Mouse (Mus musculus) heart, embryonic 16.5 days (tissue): ENCODE data around the gene Arhgap8. TPM values are rescaled to one million over a fixed set of nuclear protein-coding genes. Genes with fewer than 3 reads are reported as not detected.
A peak's percentile ranks its signal among the peaks of the same experiment; 100 is the strongest.

ENCODE experiments used
- ATAC-seq: fragments of 200-750 bp; cut with Nextera tagmentation; replicated peaks from 2 replicates; pipeline ENCODE4 v1.8.0; 2017; ENCODE audit warnings: moderate number of reproducible peaks; ENCODE audit not compliant: insufficient read depth, low FRiP score; ENCODE audit errors: extremely low read depth
- H3K27ac ChIP-seq: fragments of 300-500 bp; sonication (generic); 2 replicates; pipeline ENCODE4 v1.5.1; 2014; ENCODE audit warnings: mild to moderate bottlenecking, low read length, control low read depth, moderate library complexity
- H3K27me3 ChIP-seq: fragments of 300-500 bp; sonication (generic); 2 replicates; pipeline ENCODE4 v1.6.1; 2014; ENCODE audit warnings: low read length, mixed read lengths; ENCODE audit not compliant: control insufficient read depth, insufficient read depth
- H3K36me3 ChIP-seq: fragments of 300-500 bp; sonication (generic); 2 replicates; pipeline ENCODE4 v1.6.1; 2014; ENCODE audit not compliant: control insufficient read depth, insufficient read depth
- H3K4me1 ChIP-seq: fragments of 300-500 bp; sonication (generic); 2 replicates; pipeline ENCODE4 v1.6.1; 2014; ENCODE audit warnings: low read length, mixed read lengths; ENCODE audit not compliant: control insufficient read depth, insufficient read depth
- H3K4me2 ChIP-seq: fragments of 300-500 bp; sonication (generic); 2 replicates; pipeline ENCODE4 v1.6.1; 2014; ENCODE audit warnings: low read depth, mild to moderate bottlenecking, control low read depth, low read length
- H3K4me3 ChIP-seq: fragments of 300-500 bp; sonication (generic); 2 replicates; pipeline ENCODE4 v1.5.1; 2014; ENCODE audit warnings: mild to moderate bottlenecking, control low read depth, low read length
- H3K9ac ChIP-seq: fragments of 300-500 bp; sonication (generic); 2 replicates; pipeline ENCODE4 v1.6.1; 2014; ENCODE audit warnings: low read length, control low read depth
- H3K9me3 ChIP-seq: fragments of 300-500 bp; sonication (generic); replicated peaks from 2 replicates; pipeline ENCODE4 v1.6.1; 2016; ENCODE audit warnings: low read length; ENCODE audit not compliant: control insufficient read depth
- WGBS: fragments of 180-500 bp; shearing (Covaris S2); extraction: QIAGEN DNeasy Blood & Tissue Kit; methylation state at CpG from one replicate; pipeline ENCODE4 v1.1.7; 2014; 5-methylcytosine and 5-hydroxymethylcytosine counted together
- polyA plus RNA-seq: library from polyadenylated mRNA; unstranded; fragments of >200 nt; fragmentation: Nextera tagmentation; extraction: Ambion mirVana; gene quantifications from 2 replicates; pipeline ENCODE4 v1.2.1, GENCODE M21; 2015

Gene Arhgap8
- polyA plus RNA-seq, 1 experiment from 2014 or later = 10.1 TPM

DNA sequence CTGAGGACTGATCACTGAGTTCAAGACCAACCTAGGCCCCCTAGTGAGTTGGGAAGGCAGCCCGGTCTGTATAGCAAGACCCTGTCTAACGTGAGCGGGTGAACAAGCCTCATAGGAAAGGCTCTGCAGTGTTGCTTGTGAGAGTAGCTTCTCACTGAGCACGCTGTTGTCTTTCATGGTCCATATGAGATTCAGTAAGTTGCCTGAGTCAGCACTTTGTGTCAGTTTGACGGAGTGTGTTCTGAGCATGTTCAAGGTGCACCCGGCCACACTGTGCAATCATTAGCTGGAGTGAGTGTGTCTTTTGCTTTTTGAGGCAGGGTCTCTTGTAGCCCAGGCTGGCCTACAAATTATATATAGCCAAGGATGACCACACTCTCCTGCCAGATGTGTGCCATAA is 28.3 kb upstream of the Arhgap8 start:
- Histone ChIP-seq H3K4me1 (peaks cover 5% of the 10 kb centered on the region; the same call in 1 of the 2 replicates), H3K27ac (no peak overlapping the region), H3K9ac (no peak overlapping the region), H3K27me3 (no peaks in the 10 kb centered on the region), H3K9me3 (no peaks in the 10 kb centered on the region), H3K36me3 (peaks cover 23% of the 10 kb centered on the region), H3K4me2 (no peak overlapping the region), H3K4me3 (no peak overlapping the region)
- WGBS = 91% methylated on average over 6 of the region's 6 CpGs
- ATAC-seq = no peak

DNA sequence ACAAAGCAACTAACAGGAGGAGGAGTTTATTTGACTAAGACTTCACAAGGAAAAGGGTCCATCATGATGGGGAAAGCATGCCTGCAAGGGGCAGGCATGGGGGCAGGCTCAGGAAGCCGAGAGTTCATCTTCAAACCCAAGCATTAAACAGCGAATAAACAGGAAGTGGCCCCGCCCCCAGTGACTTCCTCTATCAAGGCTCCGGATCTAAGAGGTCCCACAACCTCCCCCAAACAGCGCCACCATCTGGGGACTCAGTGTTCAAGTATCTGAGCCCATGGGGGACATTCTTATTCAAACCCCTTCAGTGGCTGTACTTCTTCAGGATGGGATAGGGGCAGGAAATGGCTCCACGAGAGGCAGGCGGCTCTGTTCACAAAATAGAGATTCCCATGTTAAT is 27.2 kb upstream of the Arhgap8 start:
- H3K4me3 ChIP-seq = no peak overlapping the region
- ATAC-seq = no peak
- H3K27ac ChIP-seq = no peak overlapping the region
- 83% methylated on average over 7 of the region's 7 CpGs for WGBS
- H3K27me3 ChIP-seq = no peaks in the 10 kb centered on the region
- H3K36me3 ChIP-seq = peaks cover 23% of the 10 kb centered on the region
- no peak overlapping the region for H3K4me2 ChIP-seq
- H3K9me3 ChIP-seq = no peaks in the 10 kb centered on the region
- no peak overlapping the region for H3K9ac ChIP-seq
- H3K4me1 ChIP-seq = peaks cover under 1% of the 10 kb centered on the region; the same call in 1 of the 2 replicates

DNA sequence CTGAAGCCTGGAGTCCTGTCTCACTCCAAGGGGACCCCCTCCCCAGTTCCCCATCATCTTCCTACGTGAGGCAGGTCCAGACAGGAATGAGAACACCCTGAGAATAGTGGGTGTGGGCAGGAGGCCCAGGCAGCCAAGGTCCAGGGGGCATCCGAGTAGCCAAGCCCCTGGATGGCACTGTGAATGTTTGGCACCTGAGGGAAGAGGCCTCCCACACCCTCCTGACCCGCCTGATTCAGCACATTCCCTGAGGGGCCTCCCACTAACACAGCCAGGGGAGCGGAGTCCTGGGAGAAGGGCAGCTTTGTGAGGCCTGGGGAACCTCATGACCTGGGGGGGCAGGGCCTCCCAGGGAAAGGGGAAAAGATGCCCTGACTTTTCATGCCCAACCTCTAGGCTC is 23.8 kb upstream of the Arhgap8 start:
- H3K36me3 ChIP-seq = peaks cover 16% of the 10 kb centered on the region

DNA sequence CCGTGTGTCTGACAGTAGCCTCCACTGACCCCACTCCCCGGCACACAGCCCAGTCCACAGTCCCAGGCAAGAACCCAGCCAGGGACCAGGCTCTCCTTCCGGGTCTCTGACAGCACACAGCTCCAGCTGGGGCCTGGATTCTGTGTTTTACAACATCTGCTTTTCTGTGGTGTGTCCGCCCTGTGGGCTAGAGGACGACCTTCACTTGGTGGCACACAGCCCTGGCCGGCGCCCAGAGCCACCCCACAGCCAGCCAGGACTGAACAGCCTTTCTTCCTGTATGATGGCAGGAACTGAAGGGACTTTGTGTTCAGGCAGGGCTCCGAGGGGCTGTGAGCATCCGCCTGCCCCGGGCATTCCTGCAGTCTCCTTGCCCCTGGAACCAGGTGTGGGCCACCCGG is 22.2 kb upstream of the Arhgap8 start:
- Histone ChIP-seq H3K9me3 (no peaks in the 10 kb centered on the region), H3K4me3 (no peak overlapping the region), H3K27me3 (no peaks in the 10 kb centered on the region), H3K27ac (no peak overlapping the region; the same call in 1 of the 2 replicates), H3K4me2 (no peak overlapping the region), H3K36me3 (peaks cover 12% of the 10 kb centered on the region), H3K9ac (peak overlapping the region; percentile 38; the same call in 1 of the 2 replicates), H3K4me1 (peaks cover 2% of the 10 kb centered on the region; the same call in 1 of the 2 replicates)
- no peak for ATAC-seq
- 65% methylated on average over 11 of the region's 11 CpGs for WGBS

More for the DNA sequence above, 23.8 kb upstream of the Arhgap8 start:
- Histone ChIP-seq H3K27me3 (no peaks in the 10 kb centered on the region), H3K4me1 (0 out of 2 replicates have a peak, but pooled peaks cover 2% of the 10 kb centered on the region), H3K4me3 (no peak overlapping the region), H3K9ac (no peak overlapping the region), H3K27ac (no peak overlapping the region), H3K9me3 (no peaks in the 10 kb centered on the region), H3K4me2 (no peak overlapping the region)
- 64% methylated on average over 4 of the region's 4 CpGs for WGBS
- no peak for ATAC-seq

DNA sequence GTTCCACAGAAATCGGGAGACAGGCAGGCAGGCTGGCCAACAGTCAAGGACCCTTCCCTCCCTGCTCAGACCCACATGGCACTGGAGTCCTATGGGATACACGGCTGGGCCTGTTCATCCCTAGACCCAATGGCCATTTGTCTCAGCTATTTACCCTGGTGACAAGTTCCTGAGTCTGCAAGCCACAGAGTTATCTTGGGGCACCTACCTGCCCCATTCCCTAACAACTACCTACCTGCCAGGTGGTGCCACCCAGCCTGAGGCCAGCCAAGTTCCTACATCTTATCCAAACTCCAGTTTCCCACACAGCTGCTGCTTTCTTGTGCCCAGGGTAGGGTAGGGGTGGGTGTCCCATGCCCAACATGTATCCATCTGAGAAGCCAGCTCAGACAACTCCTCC is 21.7 kb upstream of the Arhgap8 start:
- WGBS = 74% methylated on average over 2 of the region's 2 CpGs
- Histone ChIP-seq H3K36me3 (peaks cover 8% of the 10 kb centered on the region; the same call in 1 of the 2 replicates), H3K9me3 (no peaks in the 10 kb centered on the region), H3K27me3 (no peaks in the 10 kb centered on the region), H3K27ac (no peak overlapping the region), H3K4me3 (no peak overlapping the region), H3K4me2 (no peak overlapping the region), H3K9ac (no peak overlapping the region), H3K4me1 (peaks cover 2% of the 10 kb centered on the region; the same call in 1 of the 2 replicates)
- no peak for ATAC-seq

DNA sequence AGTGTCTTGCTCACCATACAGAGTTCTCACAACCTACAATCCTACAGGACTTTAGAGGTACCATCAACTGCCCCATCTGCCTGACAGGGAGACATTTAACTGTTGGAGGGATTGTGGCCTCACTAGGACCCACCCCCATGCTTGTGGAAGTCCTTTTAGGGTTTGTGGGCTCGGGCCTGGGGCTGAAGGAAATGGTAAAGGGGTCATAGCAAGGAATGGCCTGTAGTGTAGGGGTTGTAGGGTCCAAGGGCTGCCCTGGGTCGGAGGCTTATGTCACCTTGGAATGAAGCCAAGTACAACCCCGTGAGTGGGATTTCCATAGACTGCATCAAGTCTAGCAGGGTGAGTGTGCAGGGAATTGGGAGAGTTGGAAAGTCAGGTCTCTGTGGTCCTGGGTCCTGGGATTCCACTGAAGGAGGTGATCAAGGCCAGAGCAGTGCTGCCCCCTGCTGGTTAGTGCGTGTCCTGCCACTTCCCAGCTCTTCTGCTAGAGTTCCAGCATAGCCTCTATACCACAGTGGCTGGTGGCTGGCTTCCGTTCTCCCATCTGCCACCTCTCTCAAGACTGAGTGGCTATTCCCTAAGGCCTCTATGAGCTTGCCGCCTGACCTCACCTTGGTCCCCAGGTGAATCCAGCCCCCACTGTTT is 19.6 kb upstream of the Arhgap8 start:
- no peak for ATAC-seq
- Histone ChIP-seq H3K27ac (no peak overlapping the region), H3K9me3 (no peaks in the 10 kb centered on the region), H3K4me3 (no peak overlapping the region), H3K36me3 (no peaks in the 10 kb centered on the region), H3K9ac (no peak overlapping the region), H3K4me2 (no peak overlapping the region), H3K27me3 (no peaks in the 10 kb centered on the region), H3K4me1 (peaks cover 2% of the 10 kb centered on the region; the same call in 1 of the 2 replicates)
- WGBS = 56% methylated on average over 6 of the region's 6 CpGs

DNA sequence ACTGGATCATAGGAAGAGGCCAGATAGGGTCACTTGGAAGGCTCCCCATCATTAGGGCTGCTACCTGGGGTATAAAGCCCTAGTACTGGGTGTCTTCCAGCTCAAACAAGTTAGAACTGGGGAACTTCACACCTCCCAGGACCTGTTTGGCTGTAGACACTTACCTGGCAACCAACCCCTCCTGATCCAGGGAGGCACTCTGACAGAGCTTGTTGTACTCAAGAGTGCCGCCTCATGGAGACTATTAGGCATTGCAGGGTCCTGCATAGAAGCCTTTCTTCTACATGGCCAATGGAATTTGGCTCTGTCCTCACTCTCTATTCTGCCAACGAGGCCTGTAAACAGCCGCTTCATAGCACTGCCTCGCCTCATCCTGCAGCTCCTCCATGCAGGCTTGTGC is 17.9 kb upstream of the Arhgap8 start:
- 19% methylated on average over 4 of the region's 4 CpGs for WGBS
- no peak overlapping the region for H3K27ac ChIP-seq
- no peak overlapping the region for H3K4me3 ChIP-seq
- H3K4me1 ChIP-seq = peaks cover 2% of the 10 kb centered on the region; the same call in 1 of the 2 replicates
- H3K9ac ChIP-seq = no peak overlapping the region
- ATAC-seq = no peak; the same call in 1 of the 2 replicates
- H3K27me3 ChIP-seq = no peaks in the 10 kb centered on the region
- no peaks in the 10 kb centered on the region for H3K9me3 ChIP-seq
- no peaks in the 10 kb centered on the region for H3K36me3 ChIP-seq
- H3K4me2 ChIP-seq = no peak overlapping the region

DNA sequence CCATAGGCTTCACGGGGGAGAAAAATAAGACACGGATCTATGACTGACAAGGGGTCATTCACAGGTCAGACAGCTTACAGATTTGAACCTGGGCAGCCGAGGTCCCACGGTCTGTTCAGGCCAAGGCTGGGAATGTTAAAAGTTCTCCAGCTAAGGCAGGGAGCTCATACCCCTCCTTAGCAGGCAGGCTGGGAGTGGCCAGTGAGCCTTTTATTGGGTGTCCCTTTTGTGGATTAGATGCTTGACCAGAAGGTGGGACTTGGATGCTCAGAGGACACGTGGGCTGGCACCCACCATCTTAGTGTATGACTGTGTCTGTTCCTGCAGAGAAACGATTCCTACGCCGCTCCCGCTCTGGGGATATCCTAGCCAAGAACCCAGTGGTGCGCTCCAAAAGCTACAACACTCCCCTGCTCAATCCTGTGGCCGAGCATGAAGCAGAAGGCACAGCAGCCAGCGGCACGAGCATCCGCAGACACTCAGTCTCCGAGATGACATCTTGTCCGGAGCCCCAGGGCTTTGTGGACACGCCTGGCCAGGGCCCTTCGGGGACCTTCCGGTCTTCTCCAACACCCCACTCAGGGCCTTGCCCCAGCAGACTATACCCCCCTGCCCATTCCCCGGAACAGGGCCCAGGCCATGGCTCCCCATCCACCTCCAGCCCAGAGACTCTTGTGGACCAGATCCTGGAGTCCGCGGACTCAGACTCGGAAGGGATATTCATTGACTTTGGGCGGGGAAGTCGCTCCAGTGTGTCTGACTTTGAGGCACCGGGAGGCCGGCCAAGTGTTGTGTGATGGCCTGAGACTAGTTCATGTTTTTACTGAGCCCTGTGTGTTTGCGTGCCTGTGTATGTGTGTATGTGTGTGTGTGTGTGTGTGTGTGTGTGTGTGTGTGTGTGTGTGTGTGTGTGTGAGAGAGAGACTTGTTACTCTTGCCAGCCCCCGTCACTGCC is 17.2 kb upstream of the Arhgap8 start:
- peaks cover 2% of the 10 kb centered on the region; the same call in 1 of the 2 replicates for H3K4me1 ChIP-seq
- no peak overlapping the region for H3K4me2 ChIP-seq
- H3K4me3 ChIP-seq = no peak overlapping the region
- H3K27ac ChIP-seq = no peak overlapping the region
- WGBS = 85% methylated on average over 29 of the region's 29 CpGs
- H3K9ac ChIP-seq = no peak overlapping the region
- H3K9me3 ChIP-seq = no peaks in the 10 kb centered on the region
- H3K27me3 ChIP-seq = no peaks in the 10 kb centered on the region
- H3K36me3 ChIP-seq = no peaks in the 10 kb centered on the region
- no peak for ATAC-seq

DNA sequence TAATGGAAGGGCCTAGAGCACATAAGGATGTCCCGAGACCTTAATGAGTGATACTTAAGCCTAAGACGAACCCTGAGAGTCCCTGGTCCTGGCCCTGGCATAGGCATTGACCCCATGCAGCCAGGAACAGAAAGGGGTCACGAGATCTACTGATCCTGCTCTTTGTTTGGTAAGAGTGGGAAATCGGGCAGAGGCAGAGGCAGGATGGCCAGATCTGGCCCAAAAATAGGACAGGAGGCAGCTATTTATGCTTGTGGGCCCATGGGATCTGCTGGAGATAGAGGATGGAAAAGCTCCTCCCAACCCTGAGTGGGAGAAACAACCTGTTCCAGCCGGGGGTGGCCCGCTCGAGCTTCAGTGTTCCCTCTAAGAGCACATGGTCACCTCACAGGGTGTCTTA is 15.9 kb upstream of the Arhgap8 start:
- H3K27ac ChIP-seq = no peak overlapping the region
- H3K9ac ChIP-seq = no peak overlapping the region
- no peaks in the 10 kb centered on the region; the same call in 1 of the 2 replicates for H3K4me1 ChIP-seq
- H3K4me2 ChIP-seq = no peak overlapping the region
- WGBS = 81% methylated on average over 7 of the region's 7 CpGs
- no peaks in the 10 kb centered on the region for H3K36me3 ChIP-seq
- no peak overlapping the region for H3K4me3 ChIP-seq
- no peaks in the 10 kb centered on the region for H3K27me3 ChIP-seq
- no peak for ATAC-seq
- no peaks in the 10 kb centered on the region for H3K9me3 ChIP-seq
